Mouse (Mus musculus) CH12.LX (cell line): ENCODE measurements at regions not wholly inside any gene's neighbourhood (a gene's known extent, or its start where the extent isn't known, plus 50 kb on each side); places are given as distances from the start of the nearest gene placed in this dataset.

ENCODE experiments used
- DNase-seq: peaks from one replicate; pipeline ENCODE4 v3.0.0-alpha.2; 2013; ENCODE audit errors: extremely low read depth
- H3K27ac ChIP-seq: 2 replicates; pipeline ENCODE4 v1.5.1; 2012; ENCODE audit warnings: low read depth, mild to moderate bottlenecking, control low read depth, moderate library complexity; ENCODE audit not compliant: insufficient read depth
- H3K27me3 ChIP-seq: replicated peaks from 2 replicates; pipeline ENCODE3; 2012; ENCODE audit warnings: inconsistent platforms
- H3K36me3 ChIP-seq, 2 experiments: replicated peaks in 1 of 2; 2 replicates each; pipeline versions ENCODE3 to v1.6.1; 2012; ENCODE audit warnings: inconsistent platforms in 1 of 2, low read length in 1 of 2, mild to moderate bottlenecking in 1 of 2, mixed read lengths in 1 of 2, moderate library complexity in 1 of 2; ENCODE audit not compliant: control insufficient read depth in 1 of 2, insufficient read depth in 1 of 2
- H3K4me1 ChIP-seq, 2 experiments: 2 replicates each; pipeline ENCODE4 v1.6.1; 2012; ENCODE audit warnings: inconsistent platforms in 1 of 2, moderate library complexity in 1 of 2; ENCODE audit not compliant: insufficient read depth in 2 of 2, control insufficient read depth in 1 of 2
- H3K4me2 ChIP-seq: 2 replicates; pipeline ENCODE4 v1.6.1; 2012; ENCODE audit warnings: low read depth, mild to moderate bottlenecking, control low read depth; ENCODE audit not compliant: poor library complexity, insufficient read depth, severe bottlenecking
- H3K4me3 ChIP-seq, 3 experiments: fragments of 150-350 bp in 1 of 3; sonication (generic) in 1 of 3; replicated peaks in 1 of 3; 2 replicates each; pipeline versions ENCODE3 to v1.5.1; 2011 to 2012; ENCODE audit warnings: low read depth in 2 of 3, low read length in 2 of 3, mild to moderate bottlenecking in 2 of 3, moderate library complexity in 2 of 3, control low read depth in 1 of 3, improper control_type of control experiment in 1 of 3, inconsistent platforms in 1 of 3, mixed read lengths in 1 of 3; ENCODE audit not compliant: poor library complexity in 1 of 3
- H3K79me2 ChIP-seq: replicated peaks from 2 replicates; pipeline ENCODE4 v1.6.1; 2012; ENCODE audit warnings: mild to moderate bottlenecking, moderate library complexity; ENCODE audit not compliant: control insufficient read depth, poor library complexity, insufficient read depth, severe bottlenecking; ENCODE audit errors: extremely low read depth
- H3K9ac ChIP-seq: 2 replicates; pipeline ENCODE4 v1.6.1; 2012; ENCODE audit warnings: low read depth, mild to moderate bottlenecking, control low read depth, moderate library complexity; ENCODE audit not compliant: insufficient read depth
- H3K9me3 ChIP-seq: replicated peaks from 2 replicates; pipeline ENCODE3; 2012; ENCODE audit warnings: low read length, inconsistent platforms, mixed read lengths
- BHLHE40 ChIP-seq: IDR thresholded peaks from 2 replicates; pipeline ENCODE4 v1.6.1; 2011; ENCODE audit warnings: mild to moderate bottlenecking, low read depth, low read length, improper control_type of control experiment
- CHD1 ChIP-seq: IDR thresholded peaks from 2 replicates; pipeline ENCODE4 v1.6.1; 2012; ENCODE audit warnings: low read depth, low read length, improper control_type of control experiment, inconsistent platforms
- CHD2 ChIP-seq: IDR thresholded peaks from 2 replicates; pipeline ENCODE4 v1.6.1; 2011; ENCODE audit warnings: low read length, improper control_type of control experiment
- E2F4 ChIP-seq: IDR thresholded peaks from 2 replicates; pipeline ENCODE4 v1.6.1; 2011; ENCODE audit warnings: low read depth, low read length, improper control_type of control experiment; ENCODE audit not compliant: insufficient replicate concordance
- ELF1 ChIP-seq: IDR thresholded peaks from 2 replicates; pipeline ENCODE4 v1.6.1; 2014; ENCODE audit warnings: low read depth, mild to moderate bottlenecking, inconsistent platforms, low read length, improper control_type of control experiment
- EP300 ChIP-seq: IDR thresholded peaks from 2 replicates; pipeline ENCODE4 v1.6.1; 2011; ENCODE audit warnings: low read length, improper control_type of control experiment
- HCFC1 ChIP-seq: IDR thresholded peaks from 2 replicates; pipeline ENCODE4 v1.6.1; 2012; ENCODE audit warnings: low read depth, mild to moderate bottlenecking, inconsistent platforms, low read length, improper control_type of control experiment
- MAFK ChIP-seq: IDR thresholded peaks from 2 replicates; pipeline ENCODE4 v1.6.1; 2011; ENCODE audit warnings: low read length, improper control_type of control experiment; ENCODE audit not compliant: insufficient replicate concordance
- MAX ChIP-seq: IDR thresholded peaks from 2 replicates; pipeline ENCODE4 v1.6.1; 2011; ENCODE audit warnings: low read length, improper control_type of control experiment
- MEF2A ChIP-seq: IDR thresholded peaks from 2 replicates; pipeline ENCODE4 v1.6.1; 2014; ENCODE audit warnings: low read depth, mild to moderate bottlenecking, inconsistent platforms, low read length, improper control_type of control experiment, borderline replicate concordance
- MXI1 ChIP-seq: IDR thresholded peaks from 2 replicates; pipeline ENCODE4 v1.6.1; 2011; ENCODE audit warnings: mild to moderate bottlenecking, low read depth, low read length, improper control_type of control experiment
- MYC ChIP-seq: IDR thresholded peaks from 2 replicates; pipeline ENCODE4 v1.6.1; 2011; ENCODE audit warnings: low read depth, mild to moderate bottlenecking, improper control_type of control experiment, low read length
- NELFE ChIP-seq: IDR thresholded peaks from 2 replicates; pipeline ENCODE4 v1.6.1; 2011; ENCODE audit warnings: low read depth, low read length, improper control_type of control experiment
- NRF1 ChIP-seq: IDR thresholded peaks from 2 replicates; pipeline ENCODE4 v1.6.1; 2014; ENCODE audit warnings: low read depth, mild to moderate bottlenecking, inconsistent platforms, low read length, improper control_type of control experiment, moderate library complexity
- RAD21 ChIP-seq: IDR thresholded peaks from 2 replicates; pipeline ENCODE4 v1.6.1; 2011; ENCODE audit warnings: low read depth, mild to moderate bottlenecking, low read length, improper control_type of control experiment, moderate library complexity
- RCOR1 ChIP-seq: conservative IDR thresholded peaks from 2 replicates; pipeline ENCODE4 v1.6.1; 2012; ENCODE audit warnings: low read depth, mild to moderate bottlenecking, inconsistent platforms, low read length, improper control_type of control experiment
- UBTF ChIP-seq: IDR thresholded peaks from 2 replicates; pipeline ENCODE4 v1.6.1; 2012; ENCODE audit warnings: low read depth, mild to moderate bottlenecking, inconsistent platforms, low read length, improper control_type of control experiment, moderate library complexity
- dilution Hi-C: fragments of 300-500 bp; cut with MboI; formaldehyde crosslinking; loops from 2 replicates; pipeline ENCODE4 v1.14.3; 2020; ENCODE audit warnings: low sequenced_read_pairs; ENCODE audit not compliant: extremely low pct_unique_long_range_greater_than_20kb, extremely low pct_ligation_motif_present
- in situ Hi-C: fragments of 300-500 bp; cut with MboI; formaldehyde crosslinking; loops from 3 replicates; pipeline ENCODE4 v1.14.3; 2019; ENCODE audit warnings: low sequenced_read_pairs, low pct_ligation_motif_present, low pct_unique_long_range_greater_than_20kb, mixed read lengths

DNA sequence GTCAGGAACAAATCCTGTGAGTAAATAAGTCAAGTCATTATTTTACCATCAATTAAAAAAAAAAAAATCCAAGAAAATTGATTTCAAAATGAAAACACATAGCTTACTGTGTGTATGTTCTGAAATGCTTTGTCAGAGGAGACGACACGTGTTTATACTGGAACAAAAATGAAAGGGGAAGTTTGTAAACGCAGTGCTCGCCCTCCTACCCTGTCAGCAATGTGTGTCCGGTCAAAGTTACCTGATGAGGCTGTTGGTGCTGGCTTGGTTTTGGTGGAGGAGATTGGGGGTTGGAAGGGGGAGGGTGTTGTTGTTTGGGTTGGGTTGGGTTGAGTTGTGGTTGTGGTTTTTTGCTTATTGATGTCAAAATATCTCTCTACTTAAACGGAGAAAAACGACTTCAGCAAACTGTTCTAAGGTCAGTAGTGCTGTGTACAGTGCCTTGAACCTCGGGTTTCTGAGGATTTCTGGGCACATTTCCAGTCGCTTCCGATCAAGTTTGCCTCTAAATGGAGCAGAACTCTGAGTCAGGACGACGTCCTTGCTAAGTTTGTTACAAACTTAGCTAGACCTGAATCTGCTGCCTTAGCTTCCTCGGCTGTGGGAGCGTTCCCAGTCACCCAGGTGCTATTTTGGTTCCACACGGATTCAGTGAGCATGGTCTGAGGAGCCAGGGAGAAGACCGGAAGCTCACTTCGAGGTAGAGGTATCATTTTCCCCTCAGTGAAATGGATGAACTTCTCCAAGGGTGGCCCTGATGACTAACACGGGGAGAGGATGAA is 111.6 kb upstream of the Frmd6 start:
- no peak overlapping the region for H3K27ac ChIP-seq
- in situ Hi-C loops (no loop called here), dilution Hi-C loops (no loop called here)
- H3K9ac ChIP-seq = no peak overlapping the region
- peak; percentile 76 for TF ChIP-seq MXI1
- TF ChIP-seq NRF1 = no peak
- TF ChIP-seq NELFE = 0 out of 2 replicates have a peak, but pooled peaks have one; percentile 3
- TF ChIP-seq BHLHE40 = peak; percentile 57
- TF ChIP-seq MAFK = peak; percentile 39; the same call in 1 of the 2 replicates
- TF ChIP-seq HCFC1 = no peak
- 0 out of 2 replicates have a peak, but pooled peaks have one; percentile 11 for TF ChIP-seq ELF1
- no peak for TF ChIP-seq CHD1
- no peak for TF ChIP-seq E2F4
- TF ChIP-seq MAX = peak; percentile 92
- peak; percentile 94 for TF ChIP-seq MYC
- no peak for TF ChIP-seq CHD2
- TF ChIP-seq RCOR1 = no peak
- TF ChIP-seq EP300 = peak; percentile 10; the same call in 1 of the 2 replicates
- H3K27me3 ChIP-seq = no peaks in the 10 kb centered on the region
- no peak overlapping the region for H3K4me3 ChIP-seq
- peak; percentile 51 for DNase-seq
- no peaks in the 10 kb centered on the region for H3K36me3 ChIP-seq
- H3K4me1 ChIP-seq = peaks cover 10 to 29% of the 10 kb centered on the region in 2 experiments
- H3K9me3 ChIP-seq = peaks cover 3% of the 10 kb centered on the region
- peak overlapping the region; percentile 56 for H3K4me2 ChIP-seq
- H3K79me2 ChIP-seq = no peaks in the 10 kb centered on the region

DNA sequence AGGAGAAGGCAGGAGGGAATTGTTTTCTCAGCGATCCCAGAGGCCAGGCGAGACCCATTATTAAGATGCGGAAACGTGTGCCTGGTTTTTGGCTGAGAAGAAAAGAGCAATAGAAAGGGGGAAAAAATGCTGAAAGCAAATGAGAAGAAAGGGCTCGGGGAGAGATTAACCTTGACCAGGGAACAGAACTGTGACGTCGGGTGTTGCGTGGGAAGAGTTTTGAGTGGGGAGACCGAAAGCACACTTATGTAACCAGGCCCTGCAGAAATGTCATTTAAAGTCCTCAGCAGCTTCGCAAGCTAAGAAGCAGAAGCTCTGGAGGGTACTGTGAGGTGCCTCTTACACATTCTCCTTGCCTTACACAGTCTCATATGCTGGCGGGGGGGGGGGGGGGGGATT is 111.0 kb upstream of the Frmd6 start:
- Histone ChIP-seq H3K4me1 (peaks cover 10 to 29% of the 10 kb centered on the region in 2 experiments), H3K27me3 (no peaks in the 10 kb centered on the region), H3K4me2 (no peak overlapping the region), H3K27ac (no peak overlapping the region), H3K36me3 (no peaks in the 10 kb centered on the region), H3K9me3 (peaks cover 3% of the 10 kb centered on the region), H3K4me3 (no peak overlapping the region), H3K9ac (no peak overlapping the region), H3K79me2 (no peaks in the 10 kb centered on the region)
- dilution Hi-C loops (no loop called here), in situ Hi-C loops (no loop called here)
- TF ChIP-seq UBTF (no peak), RAD21 (no peak), MEF2A (no peak)
- DNase-seq = no peak
